Mouse (Mus musculus): ENCODE measurements around the gene Mrgpre. TPM values are rescaled to one million over a fixed set of nuclear protein-coding genes. Genes with fewer than 3 reads are reported as not detected.

Gene Mrgpre
- total RNA-seq, 2 experiments from 2014 or later, result 1.5 to 1.8 TPM

DNA sequence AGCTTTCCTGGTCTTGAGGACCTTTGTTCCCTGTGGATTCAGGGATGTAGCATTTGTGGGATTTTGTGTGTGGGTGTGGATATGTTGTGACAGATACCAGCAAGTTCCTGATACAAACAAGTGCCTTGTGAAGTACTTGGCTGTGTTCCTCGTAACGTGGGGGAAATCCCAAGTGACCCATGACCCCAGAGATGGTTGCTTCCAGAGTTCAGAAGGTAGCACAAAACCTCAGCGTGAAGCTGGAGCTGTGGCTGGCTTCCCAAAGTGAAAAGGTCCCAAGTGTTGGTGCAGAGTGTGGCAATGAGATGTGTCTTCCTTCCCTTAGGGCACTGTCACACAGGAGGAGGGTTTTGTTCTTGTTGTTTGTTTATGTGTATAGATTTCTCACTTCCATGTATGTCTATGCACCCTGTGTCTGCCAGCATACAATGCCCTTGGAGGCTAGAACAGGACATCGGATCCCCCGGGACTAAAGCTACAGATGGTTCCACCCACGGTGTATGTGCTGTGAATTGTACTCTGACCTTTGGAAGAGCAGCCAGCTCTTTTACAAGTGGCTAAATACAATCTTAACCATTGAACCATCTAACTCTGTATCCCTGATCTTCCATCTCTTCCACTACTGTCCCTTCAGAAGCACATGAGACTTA, 8.2 kb upstream of the Mrgpre start:
- DNase-seq, result no peak
- intact Hi-C loops (cut with DNase I), result no loop called here

- no peak for DNase-seq
Measured at GRCm38 (mm10) chr7:143783378-143783995, 813 bp downstream of the Mrgpre start.

GRCm38 (mm10) chr7:143777375-143777774, 6.9 kb downstream of the Mrgpre start:
- intact Hi-C loops (cut with DNase I), result no loop called here
- DNase-seq, result peak; percentile 46 to 49

More at GRCm38 (mm10) chr7:143783378-143783995, 813 bp downstream of the Mrgpre start:
- intact Hi-C loops (cut with DNase I), result no loop called here

DNA sequence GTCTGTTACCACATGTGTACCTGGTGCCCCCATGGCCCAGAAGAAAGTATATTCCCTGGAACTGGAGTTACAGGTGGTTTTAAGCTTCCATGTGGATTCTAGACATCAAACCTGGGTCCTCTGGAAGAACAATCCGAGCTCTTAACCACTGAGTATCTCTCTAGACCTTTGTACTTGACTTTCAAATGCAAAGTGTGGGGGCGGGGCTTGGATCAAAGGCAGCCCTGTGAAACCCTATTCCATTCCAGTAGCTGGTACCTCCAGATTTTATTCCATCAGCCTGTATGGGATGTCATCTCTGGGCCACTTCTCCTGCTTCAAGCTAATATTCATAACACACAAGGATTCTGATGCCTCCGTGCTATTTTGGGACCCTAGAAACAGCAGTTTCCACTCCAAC, 8.2 kb downstream of the Mrgpre start:
- DNase-seq, result no peak
- intact Hi-C loops (cut with DNase I), result no loop called here

- DNase-seq, result no peak
- intact Hi-C loops (cut with DNase I), result no loop called here
Measured at GRCm38 (mm10) chr7:143769461-143769860, 14.8 kb downstream of the Mrgpre start.

- intact Hi-C loops (cut with DNase I), result no loop called here
- DNase-seq, result no peak
Measured at GRCm38 (mm10) chr7:143768267-143768666, 16.0 kb downstream of the Mrgpre start.

DNA sequence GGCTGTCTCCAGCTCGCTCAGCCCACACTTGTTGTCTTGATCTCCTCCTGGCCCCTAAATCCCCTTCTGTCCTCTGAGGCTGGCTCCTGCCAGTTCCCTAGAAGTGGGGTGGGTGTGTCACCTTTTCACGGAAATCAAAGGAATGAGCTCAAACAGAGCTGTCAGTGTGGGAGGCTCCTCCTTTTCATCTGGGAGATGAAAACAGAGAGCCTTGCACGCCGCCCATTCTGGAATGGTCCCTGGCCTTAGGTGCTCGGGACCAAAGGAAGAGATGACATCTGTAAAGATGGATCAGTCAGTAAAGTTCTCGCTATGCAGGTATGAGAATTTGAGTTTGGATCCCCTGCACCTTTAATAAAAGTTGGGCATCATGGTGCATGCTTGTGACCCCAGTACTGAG, 17.4 kb downstream of the Mrgpre start, which contains the start of gene Mrgprg:
Gene Mrgprg (minus strand): TSS at position 101 of the 400 bp plus-strand sequence.
- DNase-seq, result no peak
- intact Hi-C loops (cut with DNase I), result no loop called here

- intact Hi-C loops (cut with DNase I), result loop anchor here (5.0 kb wide), 1 partner anchor 183 kb away; no protein-coding TSS in a partner anchor
Measured at GRCm38 (mm10) chr7:143764876-143765530, 19.3 kb downstream of the Mrgpre start.

DNA sequence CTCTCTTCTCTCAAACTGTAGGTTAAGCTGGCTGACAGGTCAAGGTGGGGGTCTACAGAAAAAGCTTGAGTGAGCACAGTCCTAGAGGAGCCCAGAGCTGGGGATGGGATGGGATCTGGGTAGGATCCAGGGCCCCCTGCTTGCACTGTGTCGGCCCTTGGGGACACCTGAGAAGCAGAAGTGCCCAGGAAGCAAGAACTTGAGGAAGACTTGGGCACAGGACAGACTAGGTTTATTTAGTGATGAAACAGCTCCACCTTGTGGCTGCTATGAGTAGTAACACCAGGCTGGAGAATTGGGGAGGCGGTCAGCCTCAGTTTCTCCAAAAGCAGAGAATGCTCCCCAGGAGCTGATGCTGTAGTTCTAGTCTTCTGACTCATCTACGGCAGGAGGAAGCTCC, 20.5 kb downstream of the Mrgpre start:
- DNase-seq, result peak in 1 of 2 experiments; percentile 29
- intact Hi-C loops (cut with DNase I), result loop anchor here (1.0 to 5.0 kb wide), 2 partner anchors 57 to 181 kb away; no protein-coding TSS in a partner anchor

More at GRCm38 (mm10) chr7:143764876-143765530, 19.3 kb downstream of the Mrgpre start:
- no peak for DNase-seq

- DNase-seq, result no peak
- intact Hi-C loops (cut with DNase I), result no loop called here
Measured at GRCm38 (mm10) chr7:143758956-143759355, 25.3 kb downstream of the Mrgpre start.

GRCm38 (mm10) chr7:143757696-143758095, 26.6 kb downstream of the Mrgpre start:
- DNase-seq, result no peak

DNA sequence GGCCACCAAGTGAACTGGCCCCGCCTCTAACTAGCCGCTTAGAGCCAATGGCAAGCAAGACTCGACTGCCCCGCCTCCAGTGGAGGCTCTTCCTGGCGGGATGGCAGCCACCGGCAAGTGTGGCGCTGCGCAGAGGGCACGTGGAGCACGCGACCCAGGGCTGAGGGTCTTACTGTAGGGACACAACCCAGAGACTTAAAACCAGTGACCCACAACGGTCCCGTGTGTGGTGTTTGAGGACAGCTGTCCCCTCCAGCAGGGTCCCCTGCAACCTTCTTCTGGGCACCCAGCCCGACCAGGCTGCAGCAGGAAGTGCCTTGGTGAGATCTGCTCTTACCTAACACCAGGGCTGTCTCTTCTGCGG, 27.3 kb downstream of the Mrgpre start:
- DNase-seq, result peak; percentile 71 to 81
- intact Hi-C loops (cut with DNase I), result no loop called here

More at GRCm38 (mm10) chr7:143757696-143758095, 26.6 kb downstream of the Mrgpre start:
- intact Hi-C loops (cut with DNase I), result no loop called here

GRCm38 (mm10) chr7:143756125-143757026, 27.9 kb downstream of the Mrgpre start, which contains the start of gene Osbpl5:
Gene Osbpl5 (minus strand): TSS chr7:143756985.
- intact Hi-C loops (cut with DNase I), result no loop called here
- no peak for DNase-seq

GRCm38 (mm10) chr7:143755357-143756124, 28.8 kb downstream of the Mrgpre start:
- DNase-seq, result no peak
- intact Hi-C loops (cut with DNase I), result no loop called here

GRCm38 (mm10) chr7:143753990-143754715, 30.1 kb downstream of the Mrgpre start:
- DNase-seq, result peak; percentile 60 to 80
- intact Hi-C loops (cut with DNase I), result no loop called here

DNA sequence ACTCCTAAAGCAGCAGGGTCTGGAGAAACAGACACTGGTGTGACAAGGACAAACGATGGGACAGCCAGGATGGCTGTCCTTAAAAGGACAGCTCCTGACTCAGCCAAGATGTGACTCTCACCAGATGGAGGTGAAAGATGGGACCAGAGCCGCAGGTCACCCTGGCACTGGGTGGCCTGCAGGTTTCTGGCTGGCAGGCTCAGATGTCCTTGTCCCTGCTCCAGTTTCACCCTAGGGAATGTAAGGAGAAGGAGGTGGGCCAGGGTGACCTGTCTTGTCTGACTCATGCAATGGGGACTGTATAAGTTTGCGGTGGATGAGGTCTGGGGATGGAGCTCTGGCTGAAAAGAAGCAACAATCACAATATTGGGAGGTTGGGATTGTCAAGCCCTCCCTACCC, 31.7 kb downstream of the Mrgpre start:
- intact Hi-C loops (cut with DNase I), result no loop called here
- DNase-seq, result no peak

GRCm38 (mm10) chr7:143752056-143752455, 32.2 kb downstream of the Mrgpre start:
- intact Hi-C loops (cut with DNase I), result no loop called here

DNA sequence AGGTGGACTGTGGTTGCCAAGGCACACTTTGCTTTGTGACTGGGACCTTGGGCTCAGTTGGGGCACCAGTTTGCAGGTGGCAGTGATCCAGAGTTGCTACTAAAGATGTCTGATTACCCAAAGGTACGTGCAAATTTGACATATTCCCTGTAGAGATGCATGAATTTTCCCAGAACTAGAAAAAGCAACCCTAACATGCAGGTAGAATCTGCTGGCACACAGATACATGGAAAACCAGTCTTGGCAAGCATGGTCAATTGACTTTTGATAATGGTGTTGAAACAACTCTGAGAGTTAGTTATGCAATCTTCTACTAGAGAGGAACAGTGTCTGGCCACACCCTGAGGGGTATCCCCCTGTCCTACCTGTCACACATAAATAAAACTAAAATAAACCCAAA, 32.9 kb downstream of the Mrgpre start:
- no peak for DNase-seq
- intact Hi-C loops (cut with DNase I), result no loop called here

More at GRCm38 (mm10) chr7:143752056-143752455, 32.2 kb downstream of the Mrgpre start:
- DNase-seq, result no peak

DNA sequence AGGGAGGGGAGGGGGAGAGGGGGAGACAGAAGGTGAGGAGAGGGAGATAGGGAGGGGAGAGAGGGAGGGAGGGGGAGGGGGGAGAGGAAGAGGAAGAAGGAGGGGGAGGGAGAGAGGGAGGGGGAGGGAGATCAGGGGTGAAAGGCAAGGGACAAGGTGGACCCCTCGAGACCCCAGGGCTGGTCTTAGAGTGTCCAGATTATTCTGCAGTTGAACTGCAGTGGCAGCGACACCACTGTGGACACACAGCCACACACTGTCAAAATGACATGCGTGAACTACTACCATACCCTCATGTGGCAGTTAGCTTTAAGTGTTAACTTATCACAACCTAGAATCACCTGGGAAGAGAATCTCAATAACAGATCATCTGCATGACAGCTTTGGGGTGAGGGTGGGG, 35.3 kb downstream of the Mrgpre start:
- DNase-seq, result no peak
- intact Hi-C loops (cut with DNase I), result loop anchor here (5.0 kb wide), 1 partner anchor 267 kb away; no protein-coding TSS in a partner anchor

Data from heart, postnatal 14 days (tissue).